Mouse (Mus musculus): ENCODE data around the gene Slfn8. TPM values are rescaled to one million over a fixed set of nuclear protein-coding genes. Genes with fewer than 3 reads are reported as not detected.
"Not testable (repeated sequence)": the region's sequence is repeated elsewhere in the genome, so short reads cannot be mapped to it uniquely, and the experiment has no call there.

The Slfn8 gene
- polyA plus RNA-seq, 1 experiment from 2014 or later, result 0.19 TPM

DNA sequence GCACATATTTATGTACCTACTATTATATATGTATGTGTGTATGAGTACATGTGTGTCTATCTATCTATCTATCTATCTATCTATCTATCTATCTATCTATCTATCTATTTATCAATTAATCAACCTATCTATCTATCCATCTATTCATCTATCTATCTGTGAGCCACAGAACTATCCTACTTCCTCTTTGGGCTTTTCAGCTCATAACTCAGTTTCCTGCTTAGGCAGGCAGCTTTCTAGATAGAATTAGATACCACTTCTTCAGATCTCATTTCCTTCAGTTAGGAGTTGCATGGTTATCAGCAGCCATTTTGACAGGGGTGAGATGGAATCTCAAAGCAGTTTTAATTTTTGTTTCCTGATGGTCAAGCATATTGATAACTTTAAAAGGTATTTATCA lies 20.4 kb upstream of the Slfn8 start:
- Histone ChIP-seq H3K36me3 (no peaks in the 10 kb centered on the region), H3K4me1 (0 out of 2 replicates have a peak, but pooled peaks cover 4% of the 10 kb centered on the region), H3K27ac (replicated peaks) (no peak overlapping the region), H3K27me3 (ENCODE audit: low read depth, poor library complexity, severe bottlenecking) (peaks cover 10% of the 10 kb centered on the region; the same call in 1 of the 2 replicates), H3K4me3 (no peak overlapping the region), H3K9me3 (replicated peaks) (no peaks in the 10 kb centered on the region)
- DNase-seq (ENCODE audit: low spot score), result no peak

DNA sequence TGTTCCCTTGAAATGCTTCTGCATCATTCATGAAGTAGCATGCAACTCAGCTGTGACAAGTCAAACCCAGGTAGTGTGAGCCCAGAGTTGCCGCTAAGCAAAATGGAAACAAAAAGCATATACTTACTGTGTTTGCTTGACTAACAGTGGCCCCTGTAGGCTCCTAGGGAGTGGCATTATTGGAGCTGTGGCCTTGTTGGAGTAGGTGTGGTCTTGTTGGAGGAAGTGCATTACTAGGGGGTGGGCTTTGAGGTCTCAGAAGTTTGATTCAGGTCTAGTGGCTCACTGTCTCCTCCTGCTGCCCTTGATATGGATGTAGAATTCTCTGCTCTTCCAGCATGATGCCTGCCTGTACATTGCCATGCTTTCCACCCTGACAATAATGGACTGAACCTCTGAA lies 19.7 kb upstream of the Slfn8 start:
- H3K4me1 ChIP-seq, result 0 out of 2 replicates have a peak, but pooled peaks cover 4% of the 10 kb centered on the region
- no peaks in the 10 kb centered on the region for H3K36me3 ChIP-seq
- H3K4me3 ChIP-seq, result no peak overlapping the region
- WGBS, result 26% methylated on average over 1 of the region's 1 CpGs
- no peaks in the 10 kb centered on the region for H3K9me3 ChIP-seq (replicated peaks)
- H3K27me3 ChIP-seq (ENCODE audit: low read depth, poor library complexity, severe bottlenecking), result peaks cover 10% of the 10 kb centered on the region; the same call in 1 of the 2 replicates
- H3K27ac ChIP-seq (replicated peaks), result no peak overlapping the region
- no peak for DNase-seq (ENCODE audit: low spot score)

DNA sequence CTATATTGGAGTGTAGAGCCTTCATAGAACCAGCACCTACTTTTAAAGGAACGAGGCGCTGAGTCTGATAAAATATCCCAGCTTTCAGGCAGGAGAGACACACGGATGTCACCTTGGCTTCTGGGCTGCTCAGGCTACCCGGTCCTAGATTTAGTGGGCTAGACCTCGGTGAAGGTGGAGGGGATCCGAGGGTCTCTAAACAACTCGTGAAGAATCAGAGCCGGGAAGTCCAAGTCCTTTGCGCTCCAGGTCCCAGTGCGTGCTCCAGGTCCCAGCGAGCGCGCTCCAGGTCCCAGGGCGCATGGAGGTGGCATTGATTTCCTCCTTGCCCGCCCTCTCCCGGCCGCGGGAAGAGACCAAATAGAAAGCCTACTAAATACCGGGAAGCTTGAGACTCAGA lies 19.2 kb upstream of the Slfn8 start:
- DNase-seq (ENCODE audit: low spot score), result no peak
- H3K27me3 ChIP-seq (ENCODE audit: low read depth, poor library complexity, severe bottlenecking), result peaks cover 10% of the 10 kb centered on the region; the same call in 1 of the 2 replicates
- 0 out of 2 replicates have a peak, but pooled peaks cover 4% of the 10 kb centered on the region for H3K4me1 ChIP-seq
- H3K4me3 ChIP-seq, result peak overlapping the region; percentile 20; the same call in 1 of the 2 replicates
- H3K9me3 ChIP-seq (replicated peaks), result no peaks in the 10 kb centered on the region
- H3K36me3 ChIP-seq, result no peaks in the 10 kb centered on the region
- H3K27ac ChIP-seq (replicated peaks), result no peak overlapping the region
- 10% methylated on average over 19 of the region's 19 CpGs for WGBS

DNA sequence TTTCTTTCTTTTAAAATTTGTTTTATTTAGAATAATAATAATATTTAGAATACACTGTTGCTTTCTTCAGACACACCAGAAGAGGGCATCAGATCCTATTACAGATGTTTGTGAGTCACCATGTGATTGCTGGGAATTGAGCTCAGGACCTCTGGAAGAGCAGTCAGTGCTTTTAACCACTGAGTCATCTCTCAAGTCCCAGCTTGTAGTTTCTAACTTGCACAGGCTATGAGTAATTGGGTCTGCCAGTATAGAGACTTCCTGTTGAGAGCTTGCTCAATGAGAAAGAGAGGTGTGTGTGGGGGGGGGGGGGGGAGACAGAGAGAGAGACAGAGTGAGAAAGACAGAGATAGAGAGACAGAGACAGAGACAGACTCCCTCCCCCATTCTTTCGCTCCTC lies 18.5 kb upstream of the Slfn8 start:
- no peak overlapping the region for H3K4me3 ChIP-seq
- no peak for DNase-seq (ENCODE audit: low spot score)
- no CpG with 5 or more reads among the region's 1 CpGs for WGBS

DNA sequence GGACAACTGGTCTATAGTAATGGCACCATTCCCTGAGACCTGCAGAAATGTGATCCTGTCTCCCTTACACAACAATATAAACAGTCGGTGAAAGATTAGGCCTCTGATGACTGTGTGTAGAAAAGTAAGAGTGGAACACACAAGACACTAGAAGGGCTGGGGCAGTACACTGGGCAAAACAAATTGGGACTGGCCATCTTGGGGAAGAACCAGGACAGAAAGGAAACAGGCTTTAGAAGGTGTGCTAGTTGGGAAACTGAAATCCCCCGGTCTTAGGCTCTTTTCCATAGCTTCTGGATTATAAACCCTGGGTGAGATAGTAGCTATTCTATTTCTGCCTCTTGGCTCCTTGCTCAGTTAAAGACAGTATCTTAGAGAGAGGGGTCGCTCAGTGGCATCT lies 18.1 kb upstream of the Slfn8 start:
- not testable (repeated sequence) for H3K27ac ChIP-seq (replicated peaks); H3K36me3 ChIP-seq; H3K9me3 ChIP-seq (replicated peaks); H3K4me3 ChIP-seq; DNase-seq (ENCODE audit: low spot score); H3K4me1 ChIP-seq; H3K27me3 ChIP-seq (ENCODE audit: low read depth, poor library complexity, severe bottlenecking)
- WGBS, result 88% methylated on average over 3 of the region's 3 CpGs

More for the DNA sequence above, 18.5 kb upstream of the Slfn8 start:
- 0 out of 2 replicates have a peak, but pooled peaks cover 4% of the 10 kb centered on the region for H3K4me1 ChIP-seq
- H3K36me3 ChIP-seq, result no peaks in the 10 kb centered on the region
- H3K9me3 ChIP-seq (replicated peaks), result no peaks in the 10 kb centered on the region
- no peak overlapping the region for H3K27ac ChIP-seq (replicated peaks)
- peaks cover 10% of the 10 kb centered on the region; the same call in 1 of the 2 replicates for H3K27me3 ChIP-seq (ENCODE audit: low read depth, poor library complexity, severe bottlenecking)

DNA sequence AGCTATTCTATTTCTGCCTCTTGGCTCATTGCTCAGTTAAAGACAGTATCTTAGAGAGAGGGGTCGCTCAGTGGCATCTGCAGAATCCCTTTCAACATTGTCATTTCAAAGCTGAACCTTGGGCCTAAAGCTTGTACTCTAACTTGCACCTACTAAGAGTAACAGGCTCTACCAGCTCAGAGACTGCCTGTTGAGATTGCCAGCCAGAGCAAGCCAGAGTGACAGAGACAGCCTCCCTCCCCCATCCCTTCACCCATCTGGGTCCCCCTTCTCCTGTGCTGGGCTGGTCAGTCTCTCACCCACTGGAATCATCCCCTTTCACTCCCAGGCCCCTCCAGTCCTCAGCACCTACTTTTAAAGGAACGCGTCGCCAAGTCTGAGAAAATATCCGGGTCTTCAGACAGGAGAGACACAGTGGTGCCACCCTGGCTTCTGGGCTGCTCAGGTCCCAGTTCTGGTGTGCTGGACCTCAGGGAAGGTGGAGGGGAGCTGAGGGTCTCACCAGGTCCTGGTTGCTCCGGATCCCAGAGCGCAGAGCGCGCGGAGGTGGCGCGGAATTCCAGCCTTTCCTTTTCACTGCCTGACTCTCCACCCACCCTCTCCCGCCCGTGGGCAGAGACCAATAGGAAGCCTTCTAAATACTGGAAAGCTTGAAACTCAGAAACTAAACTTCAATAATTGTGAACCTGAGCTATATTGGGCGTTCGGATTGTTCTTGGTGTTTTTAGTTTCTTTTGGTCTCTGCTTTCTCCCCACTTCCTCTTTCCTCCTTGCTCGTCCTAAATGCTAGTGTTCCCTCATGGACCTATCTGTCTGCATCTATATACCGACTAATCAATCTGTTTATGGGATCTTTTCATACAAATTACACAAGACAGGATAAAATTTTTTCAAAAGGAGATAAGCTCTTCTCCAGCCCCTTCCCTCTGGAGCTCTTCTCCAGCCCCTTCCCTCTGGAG lies 770 bp downstream of the Slfn8 start:
- H3K27me3 ChIP-seq (ENCODE audit: low read depth, poor library complexity, severe bottlenecking); H3K36me3 ChIP-seq; H3K4me3 ChIP-seq; DNase-seq (ENCODE audit: low spot score); H3K27ac ChIP-seq (replicated peaks); H3K9me3 ChIP-seq (replicated peaks); H3K4me1 ChIP-seq: not testable (repeated sequence)
- 78% methylated on average over 18 of the region's 18 CpGs for WGBS

- H3K4me3 ChIP-seq, result no peak overlapping the region
- no peaks in the 10 kb centered on the region for H3K27me3 ChIP-seq (ENCODE audit: low read depth, poor library complexity, severe bottlenecking)
- H3K27ac ChIP-seq (replicated peaks), result no peak overlapping the region
- H3K9me3 ChIP-seq (replicated peaks), result no peaks in the 10 kb centered on the region
- DNase-seq (ENCODE audit: low spot score), result no peak
- H3K4me1 ChIP-seq, result no peaks in the 10 kb centered on the region
- H3K36me3 ChIP-seq, result no peaks in the 10 kb centered on the region
Measured at GRCm38 (mm10) chr11:83016093-83016492, 4.5 kb downstream of the Slfn8 start.

GRCm38 (mm10) chr11:83013356-83013755 lies 7.3 kb downstream of the Slfn8 start:
- H3K4me1 ChIP-seq, result no peaks in the 10 kb centered on the region
- DNase-seq (ENCODE audit: low spot score), result no peak
- WGBS, result 79% methylated on average over 1 of the region's 1 CpGs
- no peaks in the 10 kb centered on the region for H3K27me3 ChIP-seq (ENCODE audit: low read depth, poor library complexity, severe bottlenecking)
- H3K27ac ChIP-seq (replicated peaks), result no peak overlapping the region
- no peaks in the 10 kb centered on the region for H3K36me3 ChIP-seq
- H3K9me3 ChIP-seq (replicated peaks), result no peaks in the 10 kb centered on the region
- H3K4me3 ChIP-seq, result no peak overlapping the region

GRCm38 (mm10) chr11:82991469-82992166 lies 29.0 kb downstream of the Slfn8 start, which contains the start of gene Slfn9:
Slfn9 (minus strand) TSS chr11:82991830.
- H3K9me3 ChIP-seq (replicated peaks), result no peaks in the 10 kb centered on the region
- DNase-seq (ENCODE audit: low spot score), result peak; percentile 50
- peaks cover 25% of the 10 kb centered on the region for H3K4me1 ChIP-seq
- H3K27ac ChIP-seq (replicated peaks), result peak within 1 kb of the TSS; percentile 75
- peak within 1 kb of the TSS; percentile 49 for H3K4me3 ChIP-seq
- peaks cover 37% of the 10 kb centered on the region for H3K27me3 ChIP-seq (ENCODE audit: low read depth, poor library complexity, severe bottlenecking)
- no peaks in the 10 kb centered on the region for H3K36me3 ChIP-seq
- WGBS, result 11% methylated on average over 14 of the region's 14 CpGs

GRCm38 (mm10) chr11:82990612-82991385 lies 29.8 kb downstream of the Slfn8 start:
- Histone ChIP-seq H3K27ac (replicated peaks) (peak overlapping the region; percentile 75), H3K27me3 (ENCODE audit: low read depth, poor library complexity, severe bottlenecking) (peaks cover 37% of the 10 kb centered on the region)
- 17% methylated on average over 19 of the region's 19 CpGs for WGBS

DNA sequence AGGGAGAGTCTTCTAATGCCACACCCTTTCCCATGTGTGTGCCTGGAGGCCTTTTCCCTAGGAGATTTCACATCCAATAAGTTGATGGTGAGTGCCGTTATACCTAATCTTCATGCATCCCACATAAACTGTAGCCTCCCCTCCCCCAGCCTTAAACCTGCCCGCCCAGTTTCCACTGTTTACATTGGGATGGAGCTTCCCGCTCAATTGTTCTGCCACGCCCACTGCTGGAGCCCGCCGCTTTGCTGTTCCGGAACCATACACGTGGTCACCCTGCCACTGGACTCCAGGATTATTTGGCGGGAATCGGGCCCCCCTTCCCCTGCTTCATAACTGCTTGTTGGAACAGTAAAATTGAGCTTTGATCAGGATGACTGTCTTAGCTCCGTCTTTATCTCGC lies 31.3 kb downstream of the Slfn8 start:
- peak; percentile 22 for DNase-seq (ENCODE audit: low spot score)

More at GRCm38 (mm10) chr11:82990612-82991385, 29.8 kb downstream of the Slfn8 start:
- peaks cover 25% of the 10 kb centered on the region for H3K4me1 ChIP-seq
- not testable (repeated sequence) for H3K36me3 ChIP-seq; H3K9me3 ChIP-seq (replicated peaks)
- H3K4me3 ChIP-seq, result peak overlapping the region; percentile 49
- peak; percentile 62 for DNase-seq (ENCODE audit: low spot score)

DNA sequence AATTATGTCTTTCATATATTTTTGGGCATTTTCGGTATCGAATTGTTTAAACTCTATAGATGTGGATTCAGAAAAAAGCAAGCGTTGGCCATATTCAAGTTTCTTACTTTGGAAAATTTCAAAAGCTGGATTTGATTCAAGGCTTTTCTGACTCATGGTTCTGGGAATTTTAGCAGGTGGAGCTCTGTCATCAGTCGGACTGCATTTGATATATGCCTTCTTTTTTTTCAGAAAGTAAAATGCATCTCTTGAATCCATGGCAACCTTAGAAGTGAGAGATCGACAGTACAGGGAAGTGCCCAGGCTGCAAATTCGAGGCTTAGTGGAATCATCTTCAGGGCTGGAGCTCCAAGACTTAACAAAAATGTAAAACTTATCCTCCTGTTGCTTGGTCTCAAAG lies 33.0 kb downstream of the Slfn8 start:
- no peak overlapping the region for H3K4me3 ChIP-seq
- WGBS, result 90% methylated on average over 6 of the region's 6 CpGs
- peaks cover 21% of the 10 kb centered on the region for H3K36me3 ChIP-seq

More for the DNA sequence above, 31.3 kb downstream of the Slfn8 start:
- H3K4me3 ChIP-seq, result peak overlapping the region; percentile 11; the same call in 1 of the 2 replicates
- peaks cover 25% of the 10 kb centered on the region for H3K4me1 ChIP-seq
- H3K27me3 ChIP-seq (ENCODE audit: low read depth, poor library complexity, severe bottlenecking), result peaks cover 37% of the 10 kb centered on the region
- no peaks in the 10 kb centered on the region for H3K9me3 ChIP-seq (replicated peaks)
- no peak overlapping the region for H3K27ac ChIP-seq (replicated peaks)
- peaks cover 13% of the 10 kb centered on the region for H3K36me3 ChIP-seq
- WGBS, result 32% methylated on average over 12 of the region's 12 CpGs

More for the DNA sequence above, 33.0 kb downstream of the Slfn8 start:
- Histone ChIP-seq H3K4me1 (peaks cover 25% of the 10 kb centered on the region), H3K9me3 (replicated peaks) (no peaks in the 10 kb centered on the region), H3K27ac (replicated peaks) (no peak overlapping the region), H3K27me3 (ENCODE audit: low read depth, poor library complexity, severe bottlenecking) (peaks cover 36% of the 10 kb centered on the region)
- no peak for DNase-seq (ENCODE audit: low spot score)
